Mouse (Mus musculus) cerebellum, adult 11-12 months (tissue): ENCODE data around the gene Anapc1.
"Not testable (repeated sequence)": the region's sequence is repeated elsewhere in the genome, so short reads cannot be mapped to it uniquely, and the experiment has no call there.

Source experiments
- DNase-seq: peaks from one replicate; pipeline ENCODE4 v3.0.0; 2022

Gene Anapc1

DNA sequence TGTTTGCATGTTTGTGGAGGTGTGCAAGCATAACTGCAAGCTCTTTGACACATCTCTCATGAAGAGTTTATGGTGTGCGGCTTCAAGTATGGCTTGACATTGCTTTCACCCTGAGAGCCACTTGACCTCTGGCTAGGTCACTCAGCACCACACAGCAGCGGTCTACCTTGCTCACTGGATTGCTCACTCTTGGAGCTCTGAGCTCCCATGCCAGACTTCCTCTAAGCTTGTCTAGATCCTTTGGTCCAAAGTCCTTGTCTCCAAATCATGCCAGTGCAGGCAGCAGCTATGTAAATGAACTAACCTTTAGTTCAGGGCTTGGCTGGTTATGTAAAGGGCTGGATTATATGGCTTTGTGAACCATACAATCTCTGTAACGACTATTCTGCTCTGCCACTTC lies 9.2 kb upstream of the Anapc1 start:
- DNase-seq: no peak

GRCm38 (mm10) chr2:128694548-128694947 lies 7.4 kb upstream of the Anapc1 start:
- no peak for DNase-seq

- DNase-seq: not testable (repeated sequence)
These were observed 6.6 kb upstream of the Anapc1 start for GRCm38 (mm10) chr2:128693828-128694227.

DNA sequence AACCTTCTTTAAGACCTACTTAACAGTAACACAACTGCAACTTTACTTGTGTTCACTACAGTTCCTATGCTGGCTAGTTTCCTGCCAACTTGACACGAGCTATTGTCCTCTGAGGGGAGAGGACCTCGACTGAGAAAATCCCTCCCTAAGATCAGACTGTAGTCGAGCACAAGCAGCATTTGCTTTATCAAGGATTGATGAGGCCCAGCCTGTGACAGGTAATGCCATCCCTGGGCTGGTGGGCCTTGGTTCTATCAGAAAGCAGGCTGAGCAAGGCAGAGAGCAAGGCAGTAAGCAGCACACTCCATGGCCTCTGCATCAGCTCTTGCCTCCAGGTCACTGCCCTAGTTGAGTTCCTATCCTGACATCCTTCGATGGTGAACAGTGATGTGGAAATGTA lies 6.0 kb upstream of the Anapc1 start:
- DNase-seq: no peak

DNA sequence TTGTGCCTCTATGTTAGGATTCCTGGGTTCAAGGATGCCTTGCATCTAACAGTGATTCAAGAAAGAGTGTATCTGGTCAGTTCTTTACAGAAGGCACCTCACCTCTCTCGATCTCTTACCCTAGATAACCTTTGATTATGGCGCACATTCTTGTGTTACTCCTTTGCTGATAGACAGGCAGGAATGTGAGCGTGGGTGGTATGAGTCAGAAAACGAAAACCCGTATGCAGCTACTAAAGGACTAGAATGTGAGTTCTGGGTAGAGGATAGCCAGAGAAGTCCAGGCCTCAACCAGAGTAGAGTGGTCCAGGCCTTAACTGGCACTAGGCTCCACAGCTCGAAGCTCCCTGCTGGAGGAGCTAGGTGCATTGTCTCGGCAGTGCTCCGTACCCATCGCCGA lies 5.6 kb upstream of the Anapc1 start:
- DNase-seq: no peak

GRCm38 (mm10) chr2:128692336-128692735 lies 5.1 kb upstream of the Anapc1 start:
- DNase-seq: no peak

DNA sequence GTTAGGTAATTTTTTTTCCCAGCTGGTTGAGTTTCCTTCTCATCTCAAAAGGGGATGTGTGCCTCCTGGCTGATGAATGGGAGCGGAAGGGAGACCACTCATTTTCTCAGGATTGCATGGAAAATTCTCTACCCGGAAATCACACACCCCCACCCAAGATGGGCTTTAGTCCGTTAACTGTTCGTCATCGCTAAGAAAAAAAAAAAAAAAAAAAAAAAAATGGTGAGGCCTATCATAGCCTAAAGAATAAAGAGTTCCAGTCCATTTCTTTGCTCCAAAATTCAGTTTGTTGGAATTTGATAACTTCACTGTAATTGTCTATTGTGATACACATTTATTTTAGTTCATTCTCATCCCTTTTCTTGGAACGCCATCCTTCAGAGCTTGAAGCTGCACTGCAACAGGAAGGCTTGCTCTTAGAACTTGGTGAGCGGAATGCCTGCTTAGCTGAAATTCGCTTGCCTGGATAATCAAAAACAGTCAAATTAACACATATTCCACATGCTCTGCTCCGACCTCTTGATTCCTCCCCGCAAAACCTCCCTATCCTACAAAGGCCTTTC lies 448 bp upstream of the Anapc1 start:
- DNase-seq: no peak

DNA sequence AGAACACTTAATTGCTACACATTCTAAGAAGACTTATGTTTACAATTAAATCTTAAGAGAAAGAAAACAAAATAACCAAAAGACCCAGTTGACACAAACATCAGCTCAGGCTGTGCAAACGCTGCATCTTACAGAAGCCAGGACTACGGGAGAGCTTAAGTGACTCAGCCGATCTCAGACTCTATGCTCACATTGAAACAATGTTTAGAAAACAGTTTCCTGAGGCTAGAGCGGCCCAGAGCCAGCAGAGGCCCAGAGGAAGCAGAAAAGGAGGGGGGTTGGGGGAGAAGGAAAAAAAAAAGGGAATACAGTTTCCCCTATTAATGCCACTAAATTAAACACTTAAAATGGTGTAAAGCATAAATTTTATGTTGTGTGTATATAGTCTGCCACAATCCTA lies 6.5 kb downstream of the Anapc1 start:
- no peak for DNase-seq

DNA sequence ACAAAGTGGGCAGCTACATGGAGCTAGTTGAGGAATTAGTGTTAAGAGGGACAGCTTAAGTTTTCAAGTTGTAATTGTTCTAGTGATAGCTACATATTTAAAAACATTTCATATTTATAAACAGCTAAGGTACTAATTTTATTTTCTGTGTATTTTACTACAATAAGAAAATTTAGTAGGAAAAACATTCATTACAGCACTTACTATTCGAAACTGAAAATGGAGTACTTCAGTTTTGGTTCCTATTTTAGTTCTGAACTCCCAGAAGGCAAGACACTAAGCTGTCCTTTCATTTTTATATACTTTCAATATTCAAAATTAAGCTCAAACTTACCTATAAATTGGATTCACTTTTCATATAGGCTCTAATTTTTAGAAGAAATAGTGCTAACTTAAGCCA lies 66.6 kb downstream of the Anapc1 start:
- no peak for DNase-seq

DNA sequence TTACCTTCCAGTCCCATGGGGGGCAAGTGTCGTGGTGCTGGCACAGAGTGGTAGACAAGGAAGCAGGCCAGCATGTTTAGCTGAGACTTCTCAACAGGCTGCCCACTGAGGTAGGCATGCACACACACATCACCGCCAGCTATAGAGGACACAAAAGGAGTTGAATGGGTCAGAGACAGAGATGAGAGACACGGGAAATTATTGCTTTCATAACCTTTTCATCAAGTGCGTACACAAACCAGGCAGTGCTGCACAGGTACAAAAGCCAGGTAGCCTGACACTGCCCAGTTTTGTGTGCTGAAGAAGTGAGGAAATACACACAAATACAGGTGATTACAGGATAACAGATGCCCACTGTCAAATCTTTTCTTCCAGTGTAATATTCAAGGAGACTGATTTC lies 71.8 kb downstream of the Anapc1 start:
- no peak for DNase-seq

DNA sequence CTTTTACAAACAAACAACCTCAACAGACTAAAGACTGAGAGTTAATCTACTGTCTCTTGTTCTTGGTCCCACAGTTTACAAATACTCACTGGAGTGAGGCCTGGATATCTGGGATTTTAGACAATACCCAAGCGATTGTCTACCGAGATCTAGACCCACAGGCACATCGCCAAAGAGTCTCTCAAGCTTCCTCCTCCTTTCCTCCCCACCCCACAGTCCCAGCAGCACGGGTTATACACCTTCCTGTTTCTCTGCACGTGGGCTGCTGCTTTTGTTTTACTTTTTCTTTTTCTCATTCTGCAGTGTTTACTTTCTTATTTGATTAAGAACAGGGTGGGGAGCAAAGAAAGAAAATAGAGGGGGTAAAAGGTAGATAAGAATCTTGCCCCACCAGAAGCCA lies 73.8 kb downstream of the Anapc1 start:
- no peak for DNase-seq

DNA sequence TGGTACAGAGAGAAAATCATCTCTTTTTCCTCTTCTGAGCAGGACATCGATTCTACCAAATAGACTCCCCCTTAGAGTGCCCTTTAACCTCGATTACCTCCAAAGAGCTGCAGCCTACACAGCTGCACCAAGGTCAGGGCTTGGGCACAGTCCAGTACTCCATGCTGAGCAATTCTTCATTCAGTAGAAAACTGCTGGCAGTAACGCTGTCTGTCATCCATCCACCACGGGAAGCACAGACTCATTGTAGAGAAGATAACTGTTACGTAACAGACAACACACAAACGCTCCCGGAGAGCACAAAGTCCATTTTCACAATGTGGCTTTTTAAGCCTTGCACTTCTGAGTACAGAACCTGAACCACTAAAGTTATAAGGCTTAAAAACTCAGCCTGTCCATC lies 74.9 kb downstream of the Anapc1 start:
- no peak for DNase-seq

DNA sequence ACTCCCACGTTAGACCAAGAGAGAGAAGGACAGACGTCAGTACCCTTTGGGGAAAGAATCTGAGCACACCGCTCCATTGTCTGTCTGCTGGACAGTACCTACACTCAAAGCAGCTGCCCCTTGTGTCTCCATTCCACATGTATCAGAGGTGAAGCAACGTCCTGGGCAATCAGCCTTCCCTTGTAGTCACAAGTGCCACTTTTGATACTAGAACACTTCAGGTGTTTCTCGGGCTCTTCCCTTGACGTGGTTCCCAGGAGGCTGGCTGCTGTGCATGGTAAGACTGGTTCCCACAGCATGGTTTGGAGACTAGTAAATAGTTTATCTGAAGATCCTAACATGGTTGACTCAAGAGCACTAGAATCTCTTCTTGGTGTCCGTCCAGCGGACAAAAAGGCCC lies 76.0 kb downstream of the Anapc1 start:
- DNase-seq: no peak

GRCm38 (mm10) chr2:128609286-128609685 lies 77.9 kb downstream of the Anapc1 start:
- DNase-seq: no peak

DNA sequence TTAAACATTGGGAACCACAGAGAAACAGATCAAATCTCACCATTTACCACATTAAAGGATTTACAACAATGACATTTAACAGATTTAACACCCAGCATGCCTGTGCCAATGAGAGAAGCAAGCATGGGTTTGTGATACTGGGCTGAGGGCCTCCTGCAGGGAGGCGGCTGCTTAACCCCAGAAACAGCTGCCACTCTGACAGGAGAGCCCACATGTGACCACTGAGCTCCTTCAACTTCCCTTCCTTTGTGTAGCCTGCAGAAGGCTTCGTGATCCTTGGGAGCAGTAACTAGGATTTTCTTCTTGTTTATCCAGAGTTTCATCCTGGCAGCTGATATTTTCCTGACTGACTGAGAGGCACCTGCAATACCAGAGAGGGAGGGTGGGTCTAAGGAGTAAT lies 85.7 kb downstream of the Anapc1 start:
- no peak for DNase-seq

DNA sequence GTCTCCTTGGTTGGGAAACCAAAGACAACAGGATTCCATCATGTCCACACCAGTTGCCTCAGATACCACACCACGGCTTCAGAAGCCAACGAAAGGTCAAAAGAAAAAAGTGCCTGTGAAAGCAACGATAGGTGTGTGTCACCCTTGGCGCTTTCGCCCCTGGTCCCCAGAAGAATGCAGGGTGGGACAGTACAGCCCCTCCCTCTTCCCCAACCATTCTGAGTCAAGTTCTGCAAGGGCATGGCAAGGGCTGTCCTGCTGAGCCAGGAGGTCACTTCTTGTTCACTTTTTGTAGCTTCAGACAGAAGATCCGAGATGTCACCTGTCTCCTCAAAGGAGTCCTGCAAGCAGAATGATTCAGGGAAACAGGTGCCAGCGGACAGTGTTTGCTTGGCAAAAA lies 94.9 kb downstream of the Anapc1 start:
- DNase-seq: no peak

- DNase-seq: no peak
These were observed 96.3 kb downstream of the Anapc1 start, which contains the start of gene Spdye4c for GRCm38 (mm10) chr2:128590909-128591308. TSS of gene Spdye4c (plus strand) at chr2:128591209.

- no peak for DNase-seq
These were observed 104.3 kb downstream of the Anapc1 start for GRCm38 (mm10) chr2:128582881-128583280.

- DNase-seq: peak; percentile 57
These were observed 114.2 kb downstream of the Anapc1 start for GRCm38 (mm10) chr2:128572726-128573624.

GRCm38 (mm10) chr2:128571001-128571400 lies 116.2 kb downstream of the Anapc1 start:
- DNase-seq: no peak

DNA sequence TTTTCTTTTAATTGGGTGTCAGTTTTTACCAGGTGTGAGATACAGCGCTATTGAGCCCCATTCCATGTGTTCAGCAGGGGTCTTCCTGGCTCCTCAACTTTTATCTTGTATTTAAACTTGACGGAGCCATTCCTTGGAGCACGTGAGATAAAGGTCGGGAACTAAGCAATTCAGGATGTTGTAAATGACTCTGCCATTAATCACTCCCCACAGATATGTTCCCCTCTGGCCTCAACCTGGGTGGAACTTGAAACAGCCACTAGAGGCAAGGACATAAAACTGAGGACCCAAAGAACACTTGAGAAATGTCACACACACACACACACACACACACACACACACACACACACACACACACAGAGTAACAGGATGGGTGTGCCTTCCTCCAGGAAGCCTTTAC lies 118.7 kb downstream of the Anapc1 start:
- no peak for DNase-seq

DNA sequence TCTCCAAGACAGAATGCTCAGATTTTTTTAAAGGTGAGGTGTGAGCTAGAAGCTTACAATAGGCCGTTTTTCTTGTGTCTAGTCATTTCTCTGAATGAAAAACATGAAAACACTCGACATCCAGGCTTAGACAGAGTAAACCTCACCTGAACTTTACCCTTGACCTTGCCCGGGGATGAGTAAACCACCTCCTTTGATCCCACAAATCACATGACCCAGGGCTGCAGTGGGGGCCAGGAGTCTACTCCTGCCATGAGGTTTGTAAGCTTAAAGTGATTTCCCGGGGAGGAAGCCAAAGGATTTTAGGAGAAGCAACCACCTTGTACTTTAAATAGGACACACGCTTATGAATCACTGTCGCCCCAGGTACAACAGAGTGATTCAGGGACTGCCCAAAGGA lies 119.2 kb downstream of the Anapc1 start:
- DNase-seq: no peak

GRCm38 (mm10) chr2:128566304-128567147 lies 120.7 kb downstream of the Anapc1 start:
- peak; percentile 37 for DNase-seq

- no peak for DNase-seq
These were observed 121.3 kb downstream of the Anapc1 start for GRCm38 (mm10) chr2:128565904-128566303.
